Mouse (Mus musculus): ENCODE data around the gene Zfp866. TPM values are rescaled to one million over a fixed set of nuclear protein-coding genes. Genes with fewer than 3 reads are reported as not detected.

Zfp866 gene
- total RNA-seq, 1 experiment = 19.1 TPM

- Histone ChIP-seq H3K9ac (ENCODE audit: insufficient read depth, low read depth, low read length, poor library complexity, severe bottlenecking) (no peak overlapping the region), H3K36me3 (ENCODE audit: control insufficient read depth, insufficient read depth, low read length, poor library complexity, severe bottlenecking) (peaks cover 50% of the 10 kb centered on the region)
- no peak for DNase-seq (ENCODE audit: low read depth, low spot score)
Observed at GRCm38 (mm10) chr8:69807236-69807635, 16.3 kb upstream of the Zfp866 start.

DNA sequence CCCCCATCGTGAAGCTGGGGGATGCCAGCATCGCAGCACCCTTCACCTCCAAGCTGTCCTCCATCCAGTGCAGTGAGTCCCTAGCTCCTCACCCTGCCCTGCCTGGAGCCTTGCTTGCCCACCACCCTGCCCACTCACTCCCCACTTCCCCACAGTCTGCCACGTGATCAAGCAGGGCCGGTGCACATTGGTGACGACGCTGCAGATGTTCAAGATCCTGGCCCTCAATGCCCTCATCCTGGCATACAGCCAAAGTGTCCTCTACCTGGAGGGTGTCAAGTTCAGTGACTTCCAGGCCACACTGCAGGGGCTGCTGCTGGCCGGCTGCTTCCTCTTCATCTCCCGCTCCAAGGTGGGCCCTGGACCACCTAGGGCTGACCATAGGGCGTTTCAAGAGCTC, 14.5 kb upstream of the Zfp866 start:
- DNase-seq (ENCODE audit: low read depth, low spot score) = no peak
- Histone ChIP-seq H3K9me3 (ENCODE audit: control insufficient read depth, insufficient read depth, low read depth, low read length) (no peaks in the 10 kb centered on the region), H3K4me1 (ENCODE audit: control insufficient read depth in 2 of 2, insufficient read depth in 2 of 2, low read length in 2 of 2, poor library complexity in 1 of 2) (peaks cover 0 to 3% of the 10 kb centered on the region in 2 experiments; a peak in 2 of 4 replicates), H3K36me3 (ENCODE audit: control insufficient read depth, insufficient read depth, low read length, poor library complexity, severe bottlenecking) (peaks cover 64% of the 10 kb centered on the region), H3K9ac (ENCODE audit: insufficient read depth, low read depth, low read length, poor library complexity, severe bottlenecking) (no peak overlapping the region), H3K27ac (ENCODE audit: insufficient read depth, low read depth, low read length, poor library complexity, severe bottlenecking) (no peak overlapping the region), H3K4me3 (ENCODE audit: insufficient read depth in 1 of 2, low read depth in 1 of 2, low read length in 2 of 2, poor library complexity in 1 of 2, severe bottlenecking in 1 of 2) (no peak overlapping the region)
- in situ Hi-C loops (cut with MboI; ENCODE audit: low sequenced_read_pairs in 2 of 2, unreplicated experiment in 2 of 2) = no loop called here
- no peak for TF ChIP-seq CHD2 (IDR thresholded peaks at IDR 0.05; ENCODE audit: low read depth, low read length)
- no peak for TF ChIP-seq MAFK (IDR thresholded peaks at IDR 0.05; ENCODE audit: insufficient read depth, low read depth, low read length)
- TF ChIP-seq ZC3H11A (IDR thresholded peaks at IDR 0.05; ENCODE audit: borderline replicate concordance, low read depth, low read length) = no peak
- no peak for TF ChIP-seq ZNF384 (IDR thresholded peaks at IDR 0.05; ENCODE audit: low read depth, low read length)
- no peak for TF ChIP-seq HCFC1 (IDR thresholded peaks at IDR 0.05; ENCODE audit: borderline replicate concordance, insufficient read depth, low read length)

More at GRCm38 (mm10) chr8:69807236-69807635, 16.3 kb upstream of the Zfp866 start:
- TF ChIP-seq MAFK (IDR thresholded peaks at IDR 0.05; ENCODE audit: insufficient read depth, low read depth, low read length) (no peak), ZC3H11A (IDR thresholded peaks at IDR 0.05; ENCODE audit: borderline replicate concordance, low read depth, low read length) (no peak), ZNF384 (IDR thresholded peaks at IDR 0.05; ENCODE audit: low read depth, low read length) (no peak), CHD2 (IDR thresholded peaks at IDR 0.05; ENCODE audit: low read depth, low read length) (no peak), HCFC1 (IDR thresholded peaks at IDR 0.05; ENCODE audit: borderline replicate concordance, insufficient read depth, low read length) (no peak)
- Histone ChIP-seq H3K4me1 (ENCODE audit: control insufficient read depth in 2 of 2, insufficient read depth in 2 of 2, low read length in 2 of 2, poor library complexity in 1 of 2) (peaks cover 0 to 3% of the 10 kb centered on the region in 2 experiments; a peak in 2 of 4 replicates), H3K27ac (ENCODE audit: insufficient read depth, low read depth, low read length, poor library complexity, severe bottlenecking) (no peak overlapping the region), H3K4me3 (ENCODE audit: insufficient read depth in 1 of 2, low read depth in 1 of 2, low read length in 2 of 2, poor library complexity in 1 of 2, severe bottlenecking in 1 of 2) (no peak overlapping the region), H3K9me3 (ENCODE audit: control insufficient read depth, insufficient read depth, low read depth, low read length) (no peaks in the 10 kb centered on the region)
- in situ Hi-C loops (cut with MboI; ENCODE audit: low sequenced_read_pairs in 2 of 2, unreplicated experiment in 2 of 2) = no loop called here

DNA sequence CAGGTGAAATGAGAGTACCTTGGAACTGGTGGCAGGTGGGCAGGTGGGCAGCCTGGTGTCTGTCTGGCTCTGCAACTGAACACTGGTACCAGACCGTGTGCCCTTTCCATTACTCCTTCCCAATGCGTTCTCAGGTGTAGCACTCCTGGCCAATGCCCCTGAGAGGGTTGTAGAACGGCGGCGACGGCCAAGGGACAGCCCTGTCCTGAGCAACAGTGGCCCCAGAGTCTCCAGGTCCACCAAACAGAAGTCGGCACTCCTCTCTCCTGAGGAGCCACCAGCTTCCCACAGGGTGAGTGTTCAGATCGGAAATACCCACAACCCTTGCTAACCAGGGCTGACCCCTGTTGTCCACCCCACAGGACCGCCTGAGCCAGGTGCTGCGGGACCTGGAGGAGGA, 14.1 kb upstream of the Zfp866 start:
- DNase-seq (ENCODE audit: low read depth, low spot score) = no peak
- Histone ChIP-seq H3K36me3 (ENCODE audit: control insufficient read depth, insufficient read depth, low read length, poor library complexity, severe bottlenecking) (peaks cover 68% of the 10 kb centered on the region), H3K9ac (ENCODE audit: insufficient read depth, low read depth, low read length, poor library complexity, severe bottlenecking) (no peak overlapping the region), H3K4me3 (ENCODE audit: insufficient read depth in 1 of 2, low read depth in 1 of 2, low read length in 2 of 2, poor library complexity in 1 of 2, severe bottlenecking in 1 of 2) (no peak overlapping the region), H3K27ac (ENCODE audit: insufficient read depth, low read depth, low read length, poor library complexity, severe bottlenecking) (no peak overlapping the region), H3K9me3 (ENCODE audit: control insufficient read depth, insufficient read depth, low read depth, low read length) (no peaks in the 10 kb centered on the region), H3K4me1 (ENCODE audit: control insufficient read depth in 2 of 2, insufficient read depth in 2 of 2, low read length in 2 of 2, poor library complexity in 1 of 2) (peaks cover 0 to 3% of the 10 kb centered on the region in 2 experiments; a peak in 2 of 4 replicates)
- TF ChIP-seq MAFK (IDR thresholded peaks at IDR 0.05; ENCODE audit: insufficient read depth, low read depth, low read length) (no peak), ZC3H11A (IDR thresholded peaks at IDR 0.05; ENCODE audit: borderline replicate concordance, low read depth, low read length) (no peak), CHD2 (IDR thresholded peaks at IDR 0.05; ENCODE audit: low read depth, low read length) (no peak), HCFC1 (IDR thresholded peaks at IDR 0.05; ENCODE audit: borderline replicate concordance, insufficient read depth, low read length) (no peak), ZNF384 (IDR thresholded peaks at IDR 0.05; ENCODE audit: low read depth, low read length) (no peak)
- in situ Hi-C loops (cut with MboI; ENCODE audit: low sequenced_read_pairs in 2 of 2, unreplicated experiment in 2 of 2) = no loop called here

GRCm38 (mm10) chr8:69804537-69804936, 13.6 kb upstream of the Zfp866 start:
- in situ Hi-C loops (cut with MboI; ENCODE audit: low sequenced_read_pairs in 2 of 2, unreplicated experiment in 2 of 2) = no loop called here
- H3K4me1 ChIP-seq (ENCODE audit: control insufficient read depth in 2 of 2, insufficient read depth in 2 of 2, low read length in 2 of 2, poor library complexity in 1 of 2) = peaks cover 0 to 3% of the 10 kb centered on the region in 2 experiments; a peak in 2 of 4 replicates
- no peak for TF ChIP-seq HCFC1 (IDR thresholded peaks at IDR 0.05; ENCODE audit: borderline replicate concordance, insufficient read depth, low read length)
- H3K9ac ChIP-seq (ENCODE audit: insufficient read depth, low read depth, low read length, poor library complexity, severe bottlenecking) = no peak overlapping the region
- H3K4me3 ChIP-seq (ENCODE audit: insufficient read depth in 1 of 2, low read depth in 1 of 2, low read length in 2 of 2, poor library complexity in 1 of 2, severe bottlenecking in 1 of 2) = no peak overlapping the region
- H3K9me3 ChIP-seq (ENCODE audit: control insufficient read depth, insufficient read depth, low read depth, low read length) = no peaks in the 10 kb centered on the region
- no peak overlapping the region for H3K27ac ChIP-seq (ENCODE audit: insufficient read depth, low read depth, low read length, poor library complexity, severe bottlenecking)
- DNase-seq (ENCODE audit: low read depth, low spot score) = no peak
- peaks cover 73% of the 10 kb centered on the region for H3K36me3 ChIP-seq (ENCODE audit: control insufficient read depth, insufficient read depth, low read length, poor library complexity, severe bottlenecking)

DNA sequence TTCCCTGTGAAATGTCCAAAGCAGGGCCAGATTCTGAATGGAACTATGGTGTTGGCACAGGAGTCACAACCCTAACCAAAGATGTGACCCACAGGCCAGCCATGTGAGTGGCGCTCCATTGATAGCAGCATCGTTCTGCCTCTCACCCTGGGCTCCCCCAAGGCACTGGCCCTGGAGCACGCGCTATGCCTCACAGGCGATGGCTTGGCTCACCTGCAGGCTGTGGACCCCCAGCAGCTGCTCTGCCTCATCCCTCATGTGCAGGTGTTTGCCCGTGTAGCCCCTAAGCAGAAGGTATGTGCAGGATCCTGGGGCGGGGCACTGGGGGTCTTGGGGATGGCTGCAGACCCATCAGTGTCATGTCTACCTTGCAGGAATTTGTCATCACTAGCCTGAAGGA, 12.4 kb upstream of the Zfp866 start:
- no peaks in the 10 kb centered on the region; a peak in 1 of 4 replicates for H3K4me1 ChIP-seq (ENCODE audit: control insufficient read depth in 2 of 2, insufficient read depth in 2 of 2, low read length in 2 of 2, poor library complexity in 1 of 2)
- in situ Hi-C loops (cut with MboI; ENCODE audit: low sequenced_read_pairs in 2 of 2, unreplicated experiment in 2 of 2) = no loop called here
- H3K9ac ChIP-seq (ENCODE audit: insufficient read depth, low read depth, low read length, poor library complexity, severe bottlenecking) = no peak overlapping the region
- H3K9me3 ChIP-seq (ENCODE audit: control insufficient read depth, insufficient read depth, low read depth, low read length) = no peaks in the 10 kb centered on the region
- TF ChIP-seq HCFC1 (IDR thresholded peaks at IDR 0.05; ENCODE audit: borderline replicate concordance, insufficient read depth, low read length) (no peak), ZC3H11A (IDR thresholded peaks at IDR 0.05; ENCODE audit: borderline replicate concordance, low read depth, low read length) (no peak), MAFK (IDR thresholded peaks at IDR 0.05; ENCODE audit: insufficient read depth, low read depth, low read length) (no peak), CHD2 (IDR thresholded peaks at IDR 0.05; ENCODE audit: low read depth, low read length) (no peak), ZNF384 (IDR thresholded peaks at IDR 0.05; ENCODE audit: low read depth, low read length) (no peak)
- no peak for DNase-seq (ENCODE audit: low read depth, low spot score)
- H3K4me3 ChIP-seq (ENCODE audit: insufficient read depth in 1 of 2, low read depth in 1 of 2, low read length in 2 of 2, poor library complexity in 1 of 2, severe bottlenecking in 1 of 2) = no peak overlapping the region
- H3K27ac ChIP-seq (ENCODE audit: insufficient read depth, low read depth, low read length, poor library complexity, severe bottlenecking) = no peak overlapping the region; the same call in 1 of the 2 replicates
- H3K36me3 ChIP-seq (ENCODE audit: control insufficient read depth, insufficient read depth, low read length, poor library complexity, severe bottlenecking) = peaks cover 85% of the 10 kb centered on the region

Data from ES-E14 (cell line).